Mouse (Mus musculus) bone marrow macrophage, adult 2 months (primary cell): Measurements from ENCODE around the gene Slc4a5.

Experiments
- CTCF ChIP-seq: IDR thresholded peaks from 2 replicates; pipeline ENCODE4 v1.5.1; 2012; ENCODE audit warnings: low read depth, mild to moderate bottlenecking, low read length, moderate library complexity
- POLR2A ChIP-seq: IDR thresholded peaks from 2 replicates; pipeline ENCODE4 v1.6.1; 2012; ENCODE audit warnings: mild to moderate bottlenecking, low read depth, low read length, borderline replicate concordance

DNA sequence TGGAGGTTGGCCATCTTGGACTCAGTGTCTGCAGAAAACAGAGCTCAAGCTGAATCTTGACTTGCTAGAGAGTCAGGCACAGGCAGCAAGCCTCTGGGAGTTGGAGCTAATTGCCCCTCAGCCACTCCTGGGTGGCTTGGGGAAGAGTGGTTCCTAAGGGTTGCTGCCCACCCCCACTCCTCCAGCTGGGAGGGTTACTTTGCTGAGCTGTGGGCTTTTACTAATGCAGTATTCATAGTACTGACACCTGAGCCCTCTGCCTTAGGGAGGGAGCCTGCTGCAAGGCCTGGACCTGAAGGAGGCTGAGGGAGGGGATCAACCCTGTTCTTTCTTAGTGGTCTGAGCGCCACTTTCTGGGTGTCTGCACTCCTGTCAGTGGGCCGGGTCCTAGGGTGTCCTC is 32.7 kb upstream of the Slc4a5 start:
- no peak for TF ChIP-seq CTCF
- no peak for TF ChIP-seq POLR2A
